Mouse (Mus musculus) ES-E14 (cell line): ENCODE measurements around the gene Sccpdh. TPM values are rescaled to one million over a fixed set of nuclear protein-coding genes. Genes with fewer than 3 reads are reported as not detected.

Source experiments
- DNase-seq: peaks from one replicate; pipeline ENCODE4 v3.0.0-alpha.2; 2013; ENCODE audit warnings: low read depth, low spot score
- H3K27ac ChIP-seq: 2 replicates; pipeline ENCODE4 v1.5.1; 2012; ENCODE audit warnings: low read depth, mild to moderate bottlenecking, low read length, moderate library complexity, mixed read lengths; ENCODE audit not compliant: poor library complexity, insufficient read depth, severe bottlenecking
- H3K36me3 ChIP-seq: 2 replicates; pipeline ENCODE4 v1.6.1; 2012; ENCODE audit warnings: mild to moderate bottlenecking, low read length, moderate library complexity, mixed read lengths; ENCODE audit not compliant: control insufficient read depth, poor library complexity, insufficient read depth, severe bottlenecking
- H3K4me1 ChIP-seq, 2 experiments: fragments of 150-350 bp in 1 of 2; sonication (generic) in 1 of 2; 2 replicates each; pipeline ENCODE4 v1.6.1; 2012; ENCODE audit warnings: low read length in 2 of 2, mild to moderate bottlenecking in 1 of 2, mixed read lengths in 1 of 2; ENCODE audit not compliant: control insufficient read depth in 2 of 2, insufficient read depth in 2 of 2, poor library complexity in 1 of 2
- H3K4me3 ChIP-seq, 2 experiments: fragments of 150-350 bp in 1 of 2; sonication (generic) in 1 of 2; 2 replicates each; pipeline ENCODE4 v1.5.1; 2012; ENCODE audit warnings: low read length in 2 of 2, low read depth in 1 of 2, mild to moderate bottlenecking in 1 of 2, mixed read lengths in 1 of 2; ENCODE audit not compliant: insufficient read depth in 1 of 2, poor library complexity in 1 of 2, severe bottlenecking in 1 of 2
- H3K9ac ChIP-seq: 2 replicates; pipeline ENCODE4 v1.6.1; 2012; ENCODE audit warnings: low read depth, mild to moderate bottlenecking, low read length, mixed read lengths; ENCODE audit not compliant: poor library complexity, insufficient read depth, severe bottlenecking
- H3K9me3 ChIP-seq: fragments of 150-350 bp; sonication (generic); 2 replicates; pipeline ENCODE4 v1.6.1; 2012; ENCODE audit warnings: low read depth, mild to moderate bottlenecking, low read length; ENCODE audit not compliant: control insufficient read depth, insufficient read depth
- CHD2 ChIP-seq: IDR thresholded peaks from 2 replicates; pipeline ENCODE4 v1.6.1; 2014; ENCODE audit warnings: mild to moderate bottlenecking, low read depth, low read length, inconsistent platforms
- HCFC1 ChIP-seq: IDR thresholded peaks from 2 replicates; pipeline ENCODE4 v1.6.1; 2012; ENCODE audit warnings: low read length, inconsistent platforms, borderline replicate concordance; ENCODE audit not compliant: insufficient read depth
- MAFK ChIP-seq: IDR thresholded peaks from 2 replicates; pipeline ENCODE4 v1.6.1; 2014; ENCODE audit warnings: mild to moderate bottlenecking, low read depth, low read length, inconsistent platforms; ENCODE audit not compliant: insufficient read depth
- ZC3H11A ChIP-seq: IDR thresholded peaks from 2 replicates; pipeline ENCODE4 v1.6.1; 2012; ENCODE audit warnings: low read depth, mild to moderate bottlenecking, inconsistent platforms, low read length, borderline replicate concordance
- ZNF384 ChIP-seq: IDR thresholded peaks from 2 replicates; pipeline ENCODE4 v1.6.1; 2012; ENCODE audit warnings: low read depth, low read length, inconsistent platforms
- in situ Hi-C, 2 experiments: fragments of 600-800 bp; cut with MboI; formaldehyde crosslinking; loops; one replicate each; pipeline ENCODE4 v1.15.1; 2025; ENCODE audit warnings: low sequenced_read_pairs in 2 of 2, inconsistent platforms in 1 of 2; ENCODE audit not compliant: unreplicated experiment in 2 of 2
- total RNA-seq: library from RNA; depleted of rRNA; stranded (reverse); fragments of 300-350 nt; gene quantifications from 2 replicates; pipeline ENCODE4 v1.2.3, GENCODE M21; 2012

Sccpdh gene
- total RNA-seq, 1 experiment, result 35.8 TPM

DNA sequence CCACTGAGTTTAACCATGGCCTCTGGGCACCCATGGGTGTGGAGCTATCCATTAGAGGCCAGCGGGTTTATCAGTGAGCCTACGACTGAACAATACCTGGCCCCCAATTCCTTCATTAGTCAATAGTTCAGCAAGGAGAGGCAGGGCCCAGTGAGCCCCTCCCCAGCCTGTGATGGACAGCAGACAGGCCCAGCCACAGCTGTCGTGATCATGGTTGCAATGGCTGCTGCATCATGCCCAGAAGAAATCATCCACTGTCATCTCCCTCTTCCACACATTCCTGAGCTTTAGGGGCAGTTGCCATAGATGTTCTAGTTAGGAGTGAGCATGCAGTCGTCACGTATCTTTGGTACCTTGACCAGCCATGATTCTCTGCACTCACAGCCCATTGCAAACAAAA is 20.9 kb downstream of the Sccpdh start:
- Histone ChIP-seq H3K27ac (no peak overlapping the region), H3K9ac (no peak overlapping the region), H3K9me3 (no peaks in the 10 kb centered on the region), H3K36me3 (0 out of 2 replicates have a peak, but pooled peaks cover 2% of the 10 kb centered on the region), H3K4me1 (no peaks in the 10 kb centered on the region), H3K4me3 (no peak overlapping the region)
- DNase-seq, result no peak
- TF ChIP-seq CHD2 (no peak), ZNF384 (no peak)
- in situ Hi-C loops, result no loop called here

DNA sequence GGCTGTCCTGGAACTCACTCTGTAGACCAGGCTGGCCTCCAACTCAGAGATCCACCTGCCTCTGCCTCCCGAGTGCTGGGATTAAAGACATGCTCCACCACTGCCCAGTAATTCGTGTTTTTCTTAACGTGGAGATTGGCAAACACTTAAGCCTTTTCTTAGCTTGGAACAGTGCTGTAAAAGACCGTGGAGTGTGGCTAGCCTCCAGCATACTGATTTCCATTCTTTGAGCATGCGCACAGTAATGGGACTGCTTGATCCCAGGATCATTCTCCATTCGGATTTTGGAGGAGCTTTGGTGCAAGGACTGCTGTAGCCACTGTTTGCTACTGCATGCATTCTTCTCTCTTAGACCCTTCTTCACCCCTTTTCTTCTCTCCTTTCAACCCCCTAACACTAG is 21.5 kb downstream of the Sccpdh start:
- DNase-seq, result no peak

DNA sequence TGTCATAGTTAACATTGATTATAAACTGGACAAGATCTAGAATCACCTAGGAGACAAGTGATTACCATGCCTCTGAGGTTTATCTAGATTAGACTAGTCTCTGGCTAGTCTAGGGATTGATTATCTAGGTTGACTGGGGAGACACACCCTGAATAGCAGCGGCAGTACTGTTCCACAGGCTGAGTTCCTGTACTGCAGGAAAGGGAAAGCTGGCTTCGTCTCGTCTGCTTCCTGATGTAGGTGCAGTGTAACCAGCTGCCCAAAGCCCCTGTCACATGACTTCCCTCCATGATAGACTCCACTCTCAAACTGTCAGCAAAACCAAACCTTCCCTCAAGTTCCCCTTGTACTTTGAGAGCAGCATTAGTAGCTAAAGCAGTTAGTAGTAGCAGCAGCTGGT is 36.1 kb downstream of the Sccpdh start:
- H3K4me3 ChIP-seq, result no peak overlapping the region
- H3K36me3 ChIP-seq, result no peaks in the 10 kb centered on the region
- TF ChIP-seq CHD2 (no peak), MAFK (no peak), ZNF384 (no peak), ZC3H11A (no peak), HCFC1 (no peak)
- no peak overlapping the region for H3K9ac ChIP-seq
- no peaks in the 10 kb centered on the region for H3K4me1 ChIP-seq
- DNase-seq, result no peak
- H3K9me3 ChIP-seq, result no peaks in the 10 kb centered on the region
- H3K27ac ChIP-seq, result no peak overlapping the region
- in situ Hi-C loops, result no loop called here

More for the DNA sequence above, 21.5 kb downstream of the Sccpdh start:
- H3K9ac ChIP-seq, result no peak overlapping the region
- no peak overlapping the region for H3K4me3 ChIP-seq
- H3K9me3 ChIP-seq, result no peaks in the 10 kb centered on the region
- H3K27ac ChIP-seq, result no peak overlapping the region
- 0 out of 2 replicates have a peak, but pooled peaks cover 2% of the 10 kb centered on the region for H3K36me3 ChIP-seq
- TF ChIP-seq CHD2 (no peak), HCFC1 (no peak), ZC3H11A (no peak), MAFK (no peak), ZNF384 (no peak)
- H3K4me1 ChIP-seq, result no peaks in the 10 kb centered on the region
- in situ Hi-C loops, result no loop called here

DNA sequence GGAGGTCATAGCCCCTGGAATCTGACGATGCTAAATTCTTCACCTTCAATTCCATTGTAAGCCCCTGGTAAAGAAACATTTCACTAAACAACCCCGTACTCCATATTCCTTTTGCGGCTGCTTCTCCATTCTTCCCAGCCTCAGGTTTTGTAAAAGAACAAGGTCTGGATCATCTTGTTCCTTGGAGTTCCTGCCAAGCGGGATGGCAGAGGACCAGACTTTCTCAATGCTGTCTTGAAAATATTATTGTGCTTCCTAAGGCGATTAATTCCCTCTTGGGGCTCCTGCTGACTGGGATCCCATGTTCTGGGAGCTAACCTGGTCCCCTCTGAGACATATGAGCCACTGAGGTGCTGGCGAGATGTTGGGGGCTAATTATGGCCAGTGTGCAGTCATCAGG is 37.1 kb downstream of the Sccpdh start:
- in situ Hi-C loops, result no loop called here
- TF ChIP-seq ZC3H11A, result no peak
- no peak for TF ChIP-seq MAFK
- TF ChIP-seq ZNF384, result no peak
- no peak for TF ChIP-seq CHD2
- TF ChIP-seq HCFC1, result no peak
- no peak overlapping the region for H3K4me3 ChIP-seq

DNA sequence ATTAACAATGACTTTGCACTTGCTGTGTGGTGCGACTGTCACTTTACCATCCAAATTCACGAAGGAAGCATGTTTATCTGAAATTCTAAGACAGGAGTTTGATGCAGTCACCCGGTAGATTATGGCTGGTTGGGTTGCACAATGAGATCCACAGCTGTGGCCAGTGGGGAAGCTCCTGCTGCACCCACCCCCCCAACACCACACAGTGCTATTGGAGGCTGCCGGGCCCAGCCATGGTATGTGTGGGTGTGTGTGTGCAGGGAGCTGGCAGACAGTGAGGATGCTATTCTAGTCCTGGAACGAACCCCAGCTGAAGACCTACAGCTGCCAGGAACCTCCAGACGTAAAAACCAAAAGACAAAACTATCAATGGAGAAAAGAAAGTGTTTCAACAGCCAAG is 41.4 kb downstream of the Sccpdh start:
- TF ChIP-seq ZNF384, result no peak
- TF ChIP-seq CHD2, result no peak
- TF ChIP-seq ZC3H11A, result no peak
- TF ChIP-seq HCFC1, result no peak
- TF ChIP-seq MAFK, result no peak
- no peaks in the 10 kb centered on the region for H3K36me3 ChIP-seq
- no peaks in the 10 kb centered on the region for H3K9me3 ChIP-seq
- no peak overlapping the region for H3K27ac ChIP-seq
- in situ Hi-C loops, result no loop called here
- H3K4me1 ChIP-seq, result no peaks in the 10 kb centered on the region
- no peak overlapping the region for H3K9ac ChIP-seq
- no peak overlapping the region for H3K4me3 ChIP-seq
- no peak for DNase-seq

More for the DNA sequence above, 37.1 kb downstream of the Sccpdh start:
- no peaks in the 10 kb centered on the region for H3K4me1 ChIP-seq
- H3K9ac ChIP-seq, result no peak overlapping the region
- H3K36me3 ChIP-seq, result no peaks in the 10 kb centered on the region
- DNase-seq, result no peak
- no peak overlapping the region for H3K27ac ChIP-seq
- no peaks in the 10 kb centered on the region for H3K9me3 ChIP-seq
